Mouse (Mus musculus): ENCODE data around the gene Napsa. TPM values are rescaled to one million over a fixed set of nuclear protein-coding genes. Genes with fewer than 3 reads are reported as not detected.
A peak's percentile ranks its signal among the peaks of the same experiment; 100 is the strongest.

Gene Napsa
- polyA plus RNA-seq, 1 experiment from 2014 or later, result 832 TPM

DNA sequence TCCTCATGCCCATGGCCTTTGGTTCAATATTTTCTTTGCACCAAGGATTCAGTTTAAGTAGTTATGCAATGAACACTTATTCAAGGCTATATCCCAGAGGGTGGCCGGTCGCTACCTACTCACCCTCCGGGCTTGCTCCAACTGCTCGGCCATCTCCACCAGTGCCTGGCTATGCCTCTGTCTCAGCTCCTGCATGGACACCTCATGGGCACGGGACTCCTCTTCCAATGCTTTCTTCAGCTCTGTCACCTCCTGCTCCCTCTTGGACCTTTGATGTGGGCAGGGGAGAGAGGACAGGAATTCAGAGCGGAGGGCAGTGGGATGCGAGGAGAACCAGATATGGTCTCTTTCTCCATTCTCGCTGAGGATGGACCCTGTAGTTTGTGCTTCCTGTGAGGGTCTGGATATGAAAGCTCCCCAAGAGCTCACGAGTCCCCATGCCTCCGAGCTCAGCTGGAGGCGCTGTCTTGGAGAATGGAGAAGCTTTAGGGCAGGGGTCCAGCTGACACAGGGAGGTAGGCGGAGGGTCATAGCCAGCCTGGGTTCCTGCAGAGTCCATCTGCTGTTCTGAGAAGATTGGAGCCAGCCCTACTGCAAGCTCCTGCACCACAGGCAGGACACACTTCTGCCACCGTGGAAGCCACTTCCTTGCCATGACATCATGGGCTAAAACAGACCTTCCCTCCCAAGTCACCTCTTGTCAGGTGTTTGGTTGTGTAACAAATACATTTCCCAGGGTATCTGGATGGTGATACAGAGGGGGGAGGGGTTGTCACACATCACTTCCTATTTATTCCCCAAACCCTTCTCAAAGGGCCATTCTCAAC lies 53.3 kb downstream of the Napsa start:
- Histone ChIP-seq H3K36me3 (ENCODE audit: insufficient read depth, low read length) (no peaks in the 10 kb centered on the region; the same call in 1 of the 2 replicates), H3K27me3 (replicated peaks; ENCODE audit: insufficient read depth, low read length) (no peaks in the 10 kb centered on the region), H3K27ac (ENCODE audit: low read length) (no peak overlapping the region), H3K9ac (replicated peaks; ENCODE audit: low read depth) (no peak overlapping the region), H3K4me3 (ENCODE audit: low read depth, low read length) (no peak overlapping the region), H3K4me1 (ENCODE audit: insufficient read depth, low read depth, low read length) (no peaks in the 10 kb centered on the region), H3K9me3 (ENCODE audit: low read length) (no peaks in the 10 kb centered on the region), H3K4me2 (replicated peaks; ENCODE audit: low read depth, low read length) (no peak overlapping the region)
- ATAC-seq (no peak), DNase-seq (ENCODE audit: low spot score) (no peak)
- TF ChIP-seq CTCF (IDR thresholded peaks at IDR 0.05), result no peak
- no peak for TF ChIP-seq EP300 (IDR thresholded peaks at IDR 0.05)
- WGBS, result 80% methylated on average over 13 of the region's 13 CpGs

- no peak overlapping the region for H3K9ac ChIP-seq (replicated peaks; ENCODE audit: low read depth)
- H3K27me3 ChIP-seq (replicated peaks; ENCODE audit: insufficient read depth, low read length), result no peaks in the 10 kb centered on the region
- TF ChIP-seq CTCF (IDR thresholded peaks at IDR 0.05) (peak; percentile 29; the same call in 1 of the 2 replicates), EP300 (IDR thresholded peaks at IDR 0.05) (no peak)
- no peaks in the 10 kb centered on the region; the same call in 1 of the 2 replicates for H3K36me3 ChIP-seq (ENCODE audit: insufficient read depth, low read length)
- H3K9me3 ChIP-seq (ENCODE audit: low read length), result no peaks in the 10 kb centered on the region
- DNase-seq (ENCODE audit: low spot score), result no peak
- WGBS, result 37% methylated on average over 1 of the region's 1 CpGs
- H3K4me1 ChIP-seq (ENCODE audit: insufficient read depth, low read depth, low read length), result no peaks in the 10 kb centered on the region
- H3K4me2 ChIP-seq (replicated peaks; ENCODE audit: low read depth, low read length), result no peak overlapping the region
- no peak for ATAC-seq
- H3K27ac ChIP-seq (ENCODE audit: low read length), result no peak overlapping the region
- H3K4me3 ChIP-seq (ENCODE audit: low read depth, low read length), result no peak overlapping the region
These were observed 53.8 kb downstream of the Napsa start for GRCm38 (mm10) chr7:44626068-44626385.

GRCm38 (mm10) chr7:44626966-44627365 lies 54.8 kb downstream of the Napsa start:
- TF ChIP-seq EP300 (IDR thresholded peaks at IDR 0.05), result no peak
- DNase-seq (ENCODE audit: low spot score), result no peak
- Histone ChIP-seq H3K9ac (replicated peaks; ENCODE audit: low read depth) (no peak overlapping the region), H3K27me3 (replicated peaks; ENCODE audit: insufficient read depth, low read length) (no peaks in the 10 kb centered on the region), H3K4me1 (ENCODE audit: insufficient read depth, low read depth, low read length) (no peaks in the 10 kb centered on the region), H3K9me3 (ENCODE audit: low read length) (no peaks in the 10 kb centered on the region), H3K27ac (ENCODE audit: low read length) (no peak overlapping the region), H3K4me2 (replicated peaks; ENCODE audit: low read depth, low read length) (no peak overlapping the region), H3K4me3 (ENCODE audit: low read depth, low read length) (no peak overlapping the region), H3K36me3 (ENCODE audit: insufficient read depth, low read length) (no peaks in the 10 kb centered on the region; the same call in 1 of the 2 replicates)
- ATAC-seq, result no peak
- 73% methylated on average over 13 of the region's 13 CpGs for WGBS

- H3K27ac ChIP-seq (ENCODE audit: low read length), result no peak overlapping the region
- H3K4me3 ChIP-seq (ENCODE audit: low read depth, low read length), result no peak overlapping the region
- H3K4me2 ChIP-seq (replicated peaks; ENCODE audit: low read depth, low read length), result no peak overlapping the region
- no peak for TF ChIP-seq CTCF (IDR thresholded peaks at IDR 0.05)
- no peak for TF ChIP-seq EP300 (IDR thresholded peaks at IDR 0.05)
- H3K9me3 ChIP-seq (ENCODE audit: low read length), result no peaks in the 10 kb centered on the region
- WGBS, result 87% methylated on average over 15 of the region's 15 CpGs
- no peak for ATAC-seq
- H3K27me3 ChIP-seq (replicated peaks; ENCODE audit: insufficient read depth, low read length), result no peaks in the 10 kb centered on the region
- H3K36me3 ChIP-seq (ENCODE audit: insufficient read depth, low read length), result no peaks in the 10 kb centered on the region
- no peaks in the 10 kb centered on the region for H3K4me1 ChIP-seq (ENCODE audit: insufficient read depth, low read depth, low read length)
- no peak overlapping the region for H3K9ac ChIP-seq (replicated peaks; ENCODE audit: low read depth)
- no peak for DNase-seq (ENCODE audit: low spot score)
These were observed 56.3 kb downstream of the Napsa start for GRCm38 (mm10) chr7:44628402-44629034.

- H3K27me3 ChIP-seq (replicated peaks; ENCODE audit: insufficient read depth, low read length), result no peaks in the 10 kb centered on the region
- H3K4me2 ChIP-seq (replicated peaks; ENCODE audit: low read depth, low read length), result no peak overlapping the region
- no peaks in the 10 kb centered on the region for H3K9me3 ChIP-seq (ENCODE audit: low read length)
- no peak overlapping the region for H3K9ac ChIP-seq (replicated peaks; ENCODE audit: low read depth)
- no peak overlapping the region for H3K4me3 ChIP-seq (ENCODE audit: low read depth, low read length)
- peak; percentile 94 for ATAC-seq
- DNase-seq (ENCODE audit: low spot score), result peak; percentile 85
- WGBS, result 47% methylated on average over 13 of the region's 13 CpGs
- H3K36me3 ChIP-seq (ENCODE audit: insufficient read depth, low read length), result 0 out of 2 replicates have a peak, but pooled peaks cover 6% of the 10 kb centered on the region
- no peak for TF ChIP-seq CTCF (IDR thresholded peaks at IDR 0.05)
- TF ChIP-seq EP300 (IDR thresholded peaks at IDR 0.05), result no peak
- H3K4me1 ChIP-seq (ENCODE audit: insufficient read depth, low read depth, low read length), result no peaks in the 10 kb centered on the region
- no peak overlapping the region for H3K27ac ChIP-seq (ENCODE audit: low read length)
These were observed 58.3 kb downstream of the Napsa start for GRCm38 (mm10) chr7:44630437-44630836.

GRCm38 (mm10) chr7:44632676-44633075 lies 60.5 kb downstream of the Napsa start:
- Histone ChIP-seq H3K9me3 (ENCODE audit: low read length) (no peaks in the 10 kb centered on the region), H3K9ac (replicated peaks; ENCODE audit: low read depth) (no peak overlapping the region), H3K27ac (ENCODE audit: low read length) (no peak overlapping the region), H3K4me3 (ENCODE audit: low read depth, low read length) (no peak overlapping the region), H3K4me1 (ENCODE audit: insufficient read depth, low read depth, low read length) (no peaks in the 10 kb centered on the region), H3K4me2 (replicated peaks; ENCODE audit: low read depth, low read length) (no peak overlapping the region), H3K27me3 (replicated peaks; ENCODE audit: insufficient read depth, low read length) (no peaks in the 10 kb centered on the region), H3K36me3 (ENCODE audit: insufficient read depth, low read length) (0 out of 2 replicates have a peak, but pooled peaks cover 10% of the 10 kb centered on the region)
- ATAC-seq (no peak), DNase-seq (ENCODE audit: low spot score) (no peak)
- TF ChIP-seq CTCF (IDR thresholded peaks at IDR 0.05) (no peak), EP300 (IDR thresholded peaks at IDR 0.05) (no peak)
- WGBS, result 42% methylated on average over 13 of the region's 13 CpGs

All from lung, postnatal 0 days (tissue).